Comparison of ENCODE assay signal across 8 mouse cellular contexts in the genomic region with DNA sequence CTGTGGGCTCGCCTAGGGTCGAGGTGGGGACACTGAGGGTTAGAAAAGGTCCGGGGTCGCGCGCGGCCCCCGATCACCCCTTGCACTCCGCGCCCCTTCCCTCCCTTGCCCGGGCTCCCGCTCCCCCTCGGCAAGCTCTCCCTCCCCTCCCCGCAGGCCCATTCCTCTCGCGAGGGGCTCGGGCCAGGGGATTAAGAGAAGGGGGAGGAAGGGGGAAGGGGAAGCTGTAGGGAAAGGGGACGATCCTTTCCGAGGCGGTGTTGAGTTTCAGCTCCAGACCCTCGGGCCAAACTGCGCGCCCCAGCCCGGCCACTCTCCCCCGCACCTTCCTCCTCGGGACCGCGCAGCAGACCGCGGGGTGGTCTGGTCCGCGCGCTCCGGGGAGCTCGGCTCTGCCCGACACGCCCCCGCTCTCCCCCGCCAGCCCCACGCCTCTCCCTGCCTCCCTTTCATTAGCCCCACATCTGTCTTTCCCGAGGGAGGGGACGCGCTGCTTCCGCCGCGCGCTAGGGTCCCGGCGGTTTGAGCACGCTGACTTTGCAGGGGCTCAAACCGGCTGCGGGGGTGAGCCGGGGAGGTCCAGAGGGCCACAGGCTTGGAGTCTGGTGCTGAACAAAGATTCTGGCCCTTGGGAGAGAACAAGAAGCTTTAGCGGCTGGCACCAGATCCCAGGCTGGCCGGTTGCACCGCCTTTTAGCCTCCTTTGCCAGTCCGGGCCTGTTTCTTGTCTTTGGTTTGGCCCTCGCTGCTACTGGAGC. TPM values are rescaled to one million over a fixed set of nuclear protein-coding genes. Genes with fewer than 3 reads are reported as not detected.
DNase-seq lines count a peak whose midpoint lies in the region; ATAC-seq lines count a peak whose summit lies in the region.

No protein-coding gene starts in this region.

- peak; percentile 75 to 81 for DNase-seq in urinary bladder, adult 18-20 months (ENCODE audit: low spot score in 2 of 2)
- DNase-seq in urinary bladder, postnatal 10 days (ENCODE audit: low spot score), result no peak
- peak; percentile 84 for DNase-seq in forebrain, embryonic 14.5 days (ENCODE audit: low spot score)
- peak; percentile 77 to 78 for DNase-seq in heart, postnatal 10 days
- peak; percentile 65 for DNase-seq in urinary bladder, postnatal 25 days (ENCODE audit: low spot score)
- DNase-seq in right cerebral cortex, postnatal 36 days (ENCODE audit: low spot score in 2 of 2), result no peak

- no peaks in the 10 kb centered on the region; the same call in 1 of the 2 replicates for H3K36me3 ChIP-seq in forebrain, embryonic 14.5 days (ENCODE audit: control insufficient read depth, insufficient read depth, low read length)
- peaks cover 12% of the 10 kb centered on the region for H3K36me3 ChIP-seq in limb, embryonic 13.5 days
- no peaks in the 10 kb centered on the region; the same call in 1 of the 2 replicates for H3K36me3 ChIP-seq in midbrain, embryonic 15.5 days (replicated peaks)

- H3K9ac ChIP-seq in forebrain, embryonic 14.5 days (ENCODE audit: low read length), result peak overlapping the region; percentile 87
- peak overlapping the region; percentile 97 for H3K9ac ChIP-seq in limb, embryonic 13.5 days
- peak overlapping the region; percentile 64 for H3K9ac ChIP-seq in midbrain, embryonic 15.5 days

- peaks cover 2% of the 10 kb centered on the region for H3K9me3 ChIP-seq in forebrain, embryonic 14.5 days (replicated peaks; ENCODE audit: control insufficient read depth, low read length)
- H3K9me3 ChIP-seq in limb, embryonic 13.5 days, result peaks cover 13% of the 10 kb centered on the region
- no peaks in the 10 kb centered on the region for H3K9me3 ChIP-seq in midbrain, embryonic 15.5 days

- ATAC-seq in forebrain, embryonic 14.5 days, result peak; percentile 65
- ATAC-seq in limb, embryonic 13.5 days (ENCODE audit: low FRiP score, low read depth), result peak; percentile 85
- peak; percentile 65 for ATAC-seq in midbrain, embryonic 15.5 days (replicated peaks)

- H3K4me3 ChIP-seq in forebrain, embryonic 14.5 days (ENCODE audit: low read depth, low read length), result peak overlapping the region; percentile 47
- H3K4me3 ChIP-seq in limb, embryonic 13.5 days, result peak overlapping the region; percentile 67
- peak overlapping the region; percentile 51 for H3K4me3 ChIP-seq in midbrain, embryonic 15.5 days

- H3K27me3 ChIP-seq in forebrain, embryonic 14.5 days (replicated peaks; ENCODE audit: control insufficient read depth, insufficient read depth, low read length), result no peaks in the 10 kb centered on the region
- H3K27me3 ChIP-seq in limb, embryonic 13.5 days, result no peaks in the 10 kb centered on the region
- H3K27me3 ChIP-seq in midbrain, embryonic 15.5 days (replicated peaks), result no peaks in the 10 kb centered on the region

- under 1% methylated on average over 57 of the region's 58 CpGs for WGBS in forebrain, embryonic 14.5 days
- WGBS in limb, embryonic 13.5 days, result 0% methylated on average over 55 of the region's 58 CpGs
- under 1% methylated on average over 56 of the region's 58 CpGs for WGBS in midbrain, embryonic 15.5 days

- H3K4me1 ChIP-seq in forebrain, embryonic 14.5 days (ENCODE audit: control insufficient read depth, insufficient read depth, low read length), result peaks cover 22% of the 10 kb centered on the region
- peaks cover 48% of the 10 kb centered on the region for H3K4me1 ChIP-seq in limb, embryonic 13.5 days
- peaks cover 41% of the 10 kb centered on the region for H3K4me1 ChIP-seq in midbrain, embryonic 15.5 days

- peak overlapping the region; percentile 93 for H3K4me2 ChIP-seq in forebrain, embryonic 14.5 days (ENCODE audit: low read length)
- peak overlapping the region; percentile 88 for H3K4me2 ChIP-seq in limb, embryonic 13.5 days (replicated peaks)
- peak overlapping the region; percentile 85 for H3K4me2 ChIP-seq in midbrain, embryonic 15.5 days

- H3K27ac ChIP-seq in forebrain, embryonic 14.5 days (ENCODE audit: low read depth, low read length), result peak overlapping the region; percentile 97
- peak overlapping the region; percentile 100 for H3K27ac ChIP-seq in limb, embryonic 13.5 days
- H3K27ac ChIP-seq in midbrain, embryonic 15.5 days, result peak overlapping the region; percentile 85

- intact Hi-C loops in heart, postnatal 10 days (cut with DNase I), result no loop called here

RNA-seq across cellular contexts. Expression of a gene that starts 0.7 kb away (rescaled TPM):
- polyA plus RNA-seq in forebrain, embryonic 14.5 days (2014; fragmentation: Nextera tagmentation; extraction: Ambion mirVana), result 26.9 and 27.7 TPM in 2 replicates
- total RNA-seq in heart, postnatal 10 days (2021), result 1 to 10 TPM; 7.4 TPM
- 46.7 and 50.4 TPM in 2 replicates for polyA plus RNA-seq in limb, embryonic 13.5 days (2015; fragmentation: Nextera tagmentation; extraction: Ambion mirVana)
- polyA plus RNA-seq in midbrain, embryonic 15.5 days (2015; fragmentation: Nextera tagmentation; extraction: Ambion mirVana), result 15.0 and 16.9 TPM in 2 replicates

RNA-seq across cellular contexts. Expression of a gene that starts 5.9 kb away (rescaled TPM):
- polyA plus RNA-seq in forebrain, embryonic 14.5 days (2014; fragmentation: Nextera tagmentation; extraction: Ambion mirVana), result 0.38 and 0.48 TPM in 2 replicates
- not detected for total RNA-seq in heart, postnatal 10 days (2021)
- 0.24 and 0.27 TPM in 2 replicates for polyA plus RNA-seq in limb, embryonic 13.5 days (2015; fragmentation: Nextera tagmentation; extraction: Ambion mirVana)
- polyA plus RNA-seq in midbrain, embryonic 15.5 days (2015; fragmentation: Nextera tagmentation; extraction: Ambion mirVana), result 0.48 TPM in 1 of 2 replicates, not detected in the other

RNA-seq across cellular contexts. Expression of a gene that starts 9.5 kb away (rescaled TPM):
- polyA plus RNA-seq in forebrain, embryonic 14.5 days (2014; fragmentation: Nextera tagmentation; extraction: Ambion mirVana), result 2.8 and 3.5 TPM in 2 replicates
- total RNA-seq in heart, postnatal 10 days (2021), result under 1 TPM in 1 of 2 experiments, not detected in 1; 0.91 TPM
- 16.1 and 17.6 TPM in 2 replicates for polyA plus RNA-seq in limb, embryonic 13.5 days (2015; fragmentation: Nextera tagmentation; extraction: Ambion mirVana)
- polyA plus RNA-seq in midbrain, embryonic 15.5 days (2015; fragmentation: Nextera tagmentation; extraction: Ambion mirVana), result 6.5 and 7.2 TPM in 2 replicates

RNA-seq across cellular contexts. Expression of a gene that starts 13.6 kb away (rescaled TPM):
- 76.1 and 82.9 TPM in 2 replicates for polyA plus RNA-seq in forebrain, embryonic 14.5 days (2014; fragmentation: Nextera tagmentation; extraction: Ambion mirVana)
- 10 to 100 TPM in 1 of 2 experiments, 1 to 10 TPM in 1; 9.6 to 10.8 TPM for total RNA-seq in heart, postnatal 10 days (2021)
- polyA plus RNA-seq in limb, embryonic 13.5 days (2015; fragmentation: Nextera tagmentation; extraction: Ambion mirVana), result 79.1 and 86.2 TPM in 2 replicates
- 229 and 248 TPM in 2 replicates for polyA plus RNA-seq in midbrain, embryonic 15.5 days (2015; fragmentation: Nextera tagmentation; extraction: Ambion mirVana)

RNA-seq across cellular contexts. Expression of a gene that starts 34.3 kb away (rescaled TPM):
- 133 and 140 TPM in 2 replicates for polyA plus RNA-seq in forebrain, embryonic 14.5 days (2014; fragmentation: Nextera tagmentation; extraction: Ambion mirVana)
- 100 to 1,000 TPM in 1 of 2 experiments, 10 to 100 TPM in 1; 99.4 to 103 TPM for total RNA-seq in heart, postnatal 10 days (2021)
- 139 TPM in 2 replicates for polyA plus RNA-seq in limb, embryonic 13.5 days (2015; fragmentation: Nextera tagmentation; extraction: Ambion mirVana)
- 183 and 192 TPM in 2 replicates for polyA plus RNA-seq in midbrain, embryonic 15.5 days (2015; fragmentation: Nextera tagmentation; extraction: Ambion mirVana)

Comparison
In these comparisons a context has a peak if more than half of its experiments do, and no peak if none do; other contexts are left out.
1. DNase-seq: peak in urinary bladder, adult 18-20 months (2 of 2), forebrain, embryonic 14.5 days (single experiment), heart, postnatal 10 days (2 of 2) and urinary bladder, postnatal 25 days (single experiment); none in urinary bladder, postnatal 10 days (single experiment) and right cerebral cortex, postnatal 36 days (0 of 2).
2. Peak in every context shown above with its lines, with median percentiles within 50 percentile points of each other: ATAC-seq, H3K27ac ChIP-seq, H3K4me2 ChIP-seq, H3K4me3 ChIP-seq and H3K9ac ChIP-seq.